Mouse (Mus musculus): Measurements from ENCODE around the gene Atp5b. TPM values are rescaled to one million over a fixed set of nuclear protein-coding genes. Genes with fewer than 3 reads are reported as not detected.

The Atp5b gene
- polyA plus RNA-seq, 1 experiment, result 803 TPM

GRCm38 (mm10) chr10:128135374-128135773 is 52.3 kb downstream of the Atp5b start:
- no peak overlapping the region for H3K27ac ChIP-seq (ENCODE audit: insufficient read depth, low read length)
- TF ChIP-seq CTCF (IDR thresholded peaks at IDR 0.05; ENCODE audit: extremely low read depth, insufficient read depth, insufficient read length, insufficient replicate concordance) (no peak), POLR2A (IDR thresholded peaks at IDR 0.05; ENCODE audit: low read depth, low read length) (no peak)
- H3K36me3 ChIP-seq (ENCODE audit: control insufficient read depth, insufficient read depth, low read length), result peaks cover 3% of the 10 kb centered on the region; the same call in 1 of the 2 replicates
- no peak for DNase-seq (ENCODE audit: low read depth in 1 of 2, low spot score in 2 of 2)
- no peak overlapping the region for H3K4me3 ChIP-seq (ENCODE audit: extremely low read depth, insufficient read depth, insufficient read length)
- WGBS, result 80% methylated on average over 6 of the region's 6 CpGs
- H3K4me1 ChIP-seq (ENCODE audit: control insufficient read depth, insufficient read depth, insufficient read length), result no peaks in the 10 kb centered on the region; the same call in 1 of the 2 replicates
- no peaks in the 10 kb centered on the region for H3K27me3 ChIP-seq (ENCODE audit: control insufficient read depth, insufficient read depth, low read length)

Other genes starting within 250 kb of the Atp5b start
- not detected in 2 replicates for gene Rdh19, start 233.3 kb upstream of the Atp5b start, polyA plus RNA-seq (2012; rRNA removed)
- 0.08 TPM in 1 of 2 replicates, not detected in the other for gene Rdh16f2, start 216.8 kb upstream of the Atp5b start, polyA plus RNA-seq (2012; rRNA removed)
- 0.06 and 0.08 TPM in 2 replicates for gene Rdh7, start 194.5 kb upstream of the Atp5b start, polyA plus RNA-seq (2012; rRNA removed)
- gene Sdr9c7, start 184.8 kb upstream of the Atp5b start, polyA plus RNA-seq (2012; rRNA removed), result 0.04 and 0.15 TPM in 2 replicates
- gene Hsd17b6, start 75.7 kb upstream of the Atp5b start, polyA plus RNA-seq (2012; rRNA removed), result not detected in 2 replicates
- 3.9 and 4.2 TPM in 2 replicates for gene Prim1, start 68.1 kb upstream of the Atp5b start, polyA plus RNA-seq (2012; rRNA removed)
- 124 and 171 TPM in 2 replicates for gene Naca, start 47.7 kb upstream of the Atp5b start, polyA plus RNA-seq (2012; rRNA removed)
- gene Ptges3, start 24.3 kb upstream of the Atp5b start, polyA plus RNA-seq (2012; rRNA removed), result 20.2 and 59.3 TPM in 2 replicates
- gene Baz2a, start 8.3 kb downstream of the Atp5b start, polyA plus RNA-seq (2012; rRNA removed), result 39.0 and 43.3 TPM in 2 replicates
- 30.0 and 37.0 TPM in 2 replicates for gene Rbms2, start 97.0 kb downstream of the Atp5b start, polyA plus RNA-seq (2012; rRNA removed)
- gene Gls2, start 111.2 kb downstream of the Atp5b start, polyA plus RNA-seq (2012; rRNA removed), result 4.7 and 6.6 TPM in 2 replicates
- gene Spryd4, start 128.5 kb downstream of the Atp5b start, polyA plus RNA-seq (2012; rRNA removed), result 6.0 and 7.6 TPM in 2 replicates
- gene Mip, start 142.6 kb downstream of the Atp5b start, polyA plus RNA-seq (2012; rRNA removed), result 0.08 TPM in 1 of 2 replicates, not detected in the other
- gene Timeless, start 148.8 kb downstream of the Atp5b start, polyA plus RNA-seq (2012; rRNA removed), result 4.8 and 6.7 TPM in 2 replicates
- 0.06 and 0.20 TPM in 2 replicates for gene Apon, start 170.8 kb downstream of the Atp5b start, polyA plus RNA-seq (2012; rRNA removed)
- gene Apof, start 185.4 kb downstream of the Atp5b start, polyA plus RNA-seq (2012; rRNA removed), result 1.0 and 1.4 TPM in 2 replicates
- 34.6 and 42.1 TPM in 2 replicates for gene Stat2, start 187.3 kb downstream of the Atp5b start, polyA plus RNA-seq (2012; rRNA removed)
- gene Il23a, start 215.5 kb downstream of the Atp5b start, polyA plus RNA-seq (2012; rRNA removed), result not detected in 2 replicates
- gene Pan2, start 220.1 kb downstream of the Atp5b start, polyA plus RNA-seq (2012; rRNA removed), result 25.7 and 30.6 TPM in 2 replicates
- 15.9 and 17.2 TPM in 2 replicates for gene Cnpy2, start 239.2 kb downstream of the Atp5b start, polyA plus RNA-seq (2012; rRNA removed)